Mouse (Mus musculus) ovary, postnatal 36 days (tissue): ENCODE results near the gene Tmem207.

ENCODE experiments used
- DNase-seq: peaks from one replicate; pipeline ENCODE4 v3.0.0; 2022; ENCODE audit warnings: low spot score, mixed read lengths

The Tmem207 gene

DNA sequence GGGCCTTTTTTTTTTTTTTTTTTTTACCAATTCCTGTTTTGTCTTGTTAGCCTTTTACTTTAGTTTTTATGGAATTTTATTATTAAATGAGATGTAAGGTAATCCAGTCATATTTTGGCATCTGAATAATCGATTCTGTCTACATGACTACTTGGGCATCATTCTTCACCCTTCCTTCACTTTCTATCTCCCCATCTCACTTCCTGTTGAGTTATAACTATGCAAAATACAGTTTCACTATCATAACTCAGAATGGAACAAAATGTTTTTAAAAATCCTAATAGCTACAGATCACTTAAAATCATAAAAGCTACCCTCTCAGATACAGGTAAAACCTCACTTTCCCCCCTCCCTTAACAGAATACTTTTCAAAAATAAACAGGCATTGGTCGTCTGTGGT lies 70.4 kb downstream of the Tmem207 start:
- no peak for DNase-seq

GRCm38 (mm10) chr16:26454163-26454562 lies 72.4 kb downstream of the Tmem207 start:
- no peak for DNase-seq
